Mouse (Mus musculus): ENCODE results near the gene Cyp2u1. TPM values are rescaled to one million over a fixed set of nuclear protein-coding genes. Genes with fewer than 3 reads are reported as not detected.

The Cyp2u1 gene
- polyA plus RNA-seq, 1 experiment from 2014 or later: 1.5 TPM

- WGBS: 89% methylated on average over 7 of the region's 7 CpGs
- no peak overlapping the region for H3K27ac ChIP-seq
- H3K9me3 ChIP-seq: no peaks in the 10 kb centered on the region
- no peaks in the 10 kb centered on the region for H3K4me1 ChIP-seq (replicated peaks)
- H3K4me3 ChIP-seq: no peak overlapping the region
- H3K27me3 ChIP-seq (ENCODE audit: insufficient read depth, poor library complexity, severe bottlenecking): peaks cover 14% of the 10 kb centered on the region
- H3K36me3 ChIP-seq: no peaks in the 10 kb centered on the region
- no peak for DNase-seq (ENCODE audit: low spot score)
Observed at GRCm38 (mm10) chr3:131296893-131297292, 6.1 kb downstream of the Cyp2u1 start.

GRCm38 (mm10) chr3:131295513-131296200, 7.4 kb downstream of the Cyp2u1 start:
- no peak for DNase-seq (ENCODE audit: low spot score)
- Histone ChIP-seq H3K4me1 (replicated peaks) (no peaks in the 10 kb centered on the region), H3K36me3 (no peaks in the 10 kb centered on the region), H3K27ac (no peak overlapping the region), H3K9me3 (no peaks in the 10 kb centered on the region), H3K27me3 (ENCODE audit: insufficient read depth, poor library complexity, severe bottlenecking) (0 out of 2 replicates have a peak, but pooled peaks cover 2% of the 10 kb centered on the region), H3K4me3 (no peak overlapping the region)
- WGBS: 91% methylated on average over 12 of the region's 12 CpGs

GRCm38 (mm10) chr3:131294503-131294902, 8.5 kb downstream of the Cyp2u1 start:
- Histone ChIP-seq H3K36me3 (no peaks in the 10 kb centered on the region), H3K4me1 (replicated peaks) (no peaks in the 10 kb centered on the region), H3K27me3 (ENCODE audit: insufficient read depth, poor library complexity, severe bottlenecking) (no peaks in the 10 kb centered on the region), H3K9me3 (no peaks in the 10 kb centered on the region), H3K4me3 (no peak overlapping the region), H3K27ac (no peak overlapping the region)
- no peak for DNase-seq (ENCODE audit: low spot score)
- 60% methylated on average over 3 of the region's 3 CpGs for WGBS

- H3K27ac ChIP-seq: no peak overlapping the region
- H3K9me3 ChIP-seq: no peaks in the 10 kb centered on the region
- no peak overlapping the region for H3K4me3 ChIP-seq
- no peaks in the 10 kb centered on the region for H3K4me1 ChIP-seq (replicated peaks)
- no peak for DNase-seq (ENCODE audit: low spot score)
- 84% methylated on average over 3 of the region's 3 CpGs for WGBS
- no peaks in the 10 kb centered on the region for H3K27me3 ChIP-seq (ENCODE audit: insufficient read depth, poor library complexity, severe bottlenecking)
- H3K36me3 ChIP-seq: no peaks in the 10 kb centered on the region
Observed at GRCm38 (mm10) chr3:131292959-131293358, 10.1 kb downstream of the Cyp2u1 start.

GRCm38 (mm10) chr3:131292349-131292748, 10.7 kb downstream of the Cyp2u1 start:
- WGBS: 94% methylated on average over 2 of the region's 2 CpGs
- Histone ChIP-seq H3K4me3 (no peak overlapping the region), H3K27me3 (ENCODE audit: insufficient read depth, poor library complexity, severe bottlenecking) (no peaks in the 10 kb centered on the region), H3K27ac (no peak overlapping the region), H3K36me3 (no peaks in the 10 kb centered on the region), H3K9me3 (no peaks in the 10 kb centered on the region), H3K4me1 (replicated peaks) (no peaks in the 10 kb centered on the region)
- DNase-seq (ENCODE audit: low spot score): no peak

- Histone ChIP-seq H3K4me3 (no peak overlapping the region), H3K36me3 (no peaks in the 10 kb centered on the region), H3K9me3 (no peaks in the 10 kb centered on the region), H3K27ac (no peak overlapping the region), H3K27me3 (ENCODE audit: insufficient read depth, poor library complexity, severe bottlenecking) (no peaks in the 10 kb centered on the region), H3K4me1 (replicated peaks) (no peaks in the 10 kb centered on the region)
- no peak for DNase-seq (ENCODE audit: low spot score)
- WGBS: 87% methylated on average over 4 of the region's 4 CpGs
Observed at GRCm38 (mm10) chr3:131291890-131292289, 11.1 kb downstream of the Cyp2u1 start.

GRCm38 (mm10) chr3:131274151-131274550, 28.9 kb downstream of the Cyp2u1 start:
- no peak for DNase-seq (ENCODE audit: low spot score)
- H3K4me1 ChIP-seq (replicated peaks): peaks cover 28% of the 10 kb centered on the region
- no peak overlapping the region for H3K4me3 ChIP-seq
- WGBS: 94% methylated on average over 4 of the region's 4 CpGs
- H3K9me3 ChIP-seq: peaks cover under 1% of the 10 kb centered on the region; the same call in 1 of the 2 replicates
- no peaks in the 10 kb centered on the region for H3K36me3 ChIP-seq
- no peaks in the 10 kb centered on the region for H3K27me3 ChIP-seq (ENCODE audit: insufficient read depth, poor library complexity, severe bottlenecking)
- no peak overlapping the region for H3K27ac ChIP-seq

GRCm38 (mm10) chr3:131272374-131273100, 30.5 kb downstream of the Cyp2u1 start:
- H3K4me1 ChIP-seq (replicated peaks): peaks cover 28% of the 10 kb centered on the region
- WGBS: 65% methylated on average over 10 of the region's 10 CpGs
- H3K36me3 ChIP-seq: no peaks in the 10 kb centered on the region
- H3K4me3 ChIP-seq: peak overlapping the region; percentile 82
- H3K9me3 ChIP-seq: no peaks in the 10 kb centered on the region
- H3K27ac ChIP-seq: peak overlapping the region; percentile 90
- DNase-seq (ENCODE audit: low spot score): no peak
- H3K27me3 ChIP-seq (ENCODE audit: insufficient read depth, poor library complexity, severe bottlenecking): peaks cover 6% of the 10 kb centered on the region; the same call in 1 of the 2 replicates

GRCm38 (mm10) chr3:131271559-131272373, 31.3 kb downstream of the Cyp2u1 start, which contains the start of gene Hadh:
Gene Hadh, minus strand, starts transcription at chr3:131272101.
- peak; percentile 90 for DNase-seq (ENCODE audit: low spot score)
- H3K27ac ChIP-seq: peak within 1 kb of the TSS; percentile 90
- H3K36me3 ChIP-seq: no peaks in the 10 kb centered on the region
- peaks cover 28% of the 10 kb centered on the region for H3K4me1 ChIP-seq (replicated peaks)
- WGBS: 1% methylated on average over 54 of the region's 54 CpGs
- peaks cover 6% of the 10 kb centered on the region; the same call in 1 of the 2 replicates for H3K27me3 ChIP-seq (ENCODE audit: insufficient read depth, poor library complexity, severe bottlenecking)
- H3K4me3 ChIP-seq: peak within 1 kb of the TSS; percentile 82
- H3K9me3 ChIP-seq: no peaks in the 10 kb centered on the region

- Histone ChIP-seq H3K4me1 (replicated peaks) (peaks cover 28% of the 10 kb centered on the region), H3K27ac (peak overlapping the region; percentile 90), H3K27me3 (ENCODE audit: insufficient read depth, poor library complexity, severe bottlenecking) (peaks cover 6% of the 10 kb centered on the region; the same call in 1 of the 2 replicates), H3K9me3 (no peaks in the 10 kb centered on the region), H3K36me3 (no peaks in the 10 kb centered on the region), H3K4me3 (peak overlapping the region; percentile 82)
- WGBS: 10% methylated on average over 8 of the region's 8 CpGs
- peak; percentile 71 for DNase-seq (ENCODE audit: low spot score)
Observed at GRCm38 (mm10) chr3:131271157-131271556, 31.9 kb downstream of the Cyp2u1 start.

- Histone ChIP-seq H3K27me3 (ENCODE audit: insufficient read depth, poor library complexity, severe bottlenecking) (peaks cover 6% of the 10 kb centered on the region; the same call in 1 of the 2 replicates), H3K9me3 (no peaks in the 10 kb centered on the region), H3K4me1 (replicated peaks) (peaks cover 28% of the 10 kb centered on the region), H3K4me3 (peak overlapping the region; percentile 82; the same call in 1 of the 2 replicates), H3K36me3 (no peaks in the 10 kb centered on the region), H3K27ac (no peak overlapping the region)
- WGBS: 52% methylated on average over 6 of the region's 6 CpGs
- DNase-seq (ENCODE audit: low spot score): no peak
Observed at GRCm38 (mm10) chr3:131270381-131270780, 32.6 kb downstream of the Cyp2u1 start.

- Histone ChIP-seq H3K9me3 (no peaks in the 10 kb centered on the region), H3K4me3 (no peak overlapping the region), H3K27me3 (ENCODE audit: insufficient read depth, poor library complexity, severe bottlenecking) (peaks cover 6% of the 10 kb centered on the region; the same call in 1 of the 2 replicates), H3K4me1 (replicated peaks) (peaks cover 31% of the 10 kb centered on the region), H3K36me3 (peaks cover 18% of the 10 kb centered on the region), H3K27ac (no peak overlapping the region)
- WGBS: 92% methylated on average over 3 of the region's 3 CpGs
- DNase-seq (ENCODE audit: low spot score): no peak
Observed at GRCm38 (mm10) chr3:131266366-131267050, 36.5 kb downstream of the Cyp2u1 start.

Measured in hindbrain, embryonic 10.5 days (tissue).